In the genomic region with DNA sequence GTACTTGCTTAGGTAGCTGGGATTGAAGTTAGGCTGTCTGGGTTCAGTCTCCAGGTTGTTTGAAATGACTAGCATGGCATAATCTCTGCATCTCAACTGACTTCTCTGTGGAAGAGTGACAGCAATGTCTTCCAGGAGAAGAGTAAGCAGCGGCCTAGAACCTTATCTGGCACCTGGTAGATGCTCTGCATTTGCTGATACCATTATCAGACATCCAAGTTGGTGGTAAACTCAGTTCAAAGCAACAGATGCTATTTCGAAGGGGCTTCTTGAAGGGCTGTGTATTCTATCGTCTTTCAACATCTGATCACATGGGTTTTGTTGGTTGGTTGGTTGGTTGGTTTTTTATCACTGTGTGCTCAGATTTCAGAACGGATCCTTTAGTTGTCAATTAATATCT, we compare ENCODE assay signal across 21 mouse cellular contexts.
"Had no signal": no experiment of that assay in that cellular context is flagged by ENCODE, and none has a peak within 500 bp of the region (broad histone marks: within the 10 kb centered on the region; RNA-seq: fewer than 3 reads in every experiment).

No protein-coding gene starts in this region.

- H3K27ac ChIP-seq: layer of hippocampus, adult 2 months; left cerebral cortex, adult 2 months; liver, embryonic 15.5 days; macrophage; midbrain, embryonic 12.5 days; neural tube, embryonic 13.5 days had no signal

- H3K36me3 ChIP-seq: liver, embryonic 15.5 days; midbrain, embryonic 12.5 days; neural tube, embryonic 13.5 days had no signal

- ATAC-seq: inflammation-experienced regulatory T-cells, adult 6 months; intestine, embryonic 16.5 days; midbrain, embryonic 16.5 days had no signal

- H3K9me3 ChIP-seq: liver, embryonic 15.5 days; midbrain, embryonic 12.5 days; neural tube, embryonic 13.5 days had no signal

- H3K4me2 ChIP-seq: liver, embryonic 15.5 days; midbrain, embryonic 12.5 days; neural tube, embryonic 13.5 days had no signal

- H3K27me3 ChIP-seq: liver, embryonic 15.5 days; megakaryocyte, embryonic 14.5 days; midbrain, embryonic 12.5 days; neural tube, embryonic 13.5 days had no signal

- H3K4me1 ChIP-seq: liver, embryonic 15.5 days; megakaryocyte, embryonic 14.5 days; midbrain, embryonic 12.5 days; neural tube, embryonic 13.5 days had no signal

- H3K9ac ChIP-seq: liver, embryonic 15.5 days; midbrain, embryonic 12.5 days; neural tube, embryonic 13.5 days had no signal

- H3K4me3 ChIP-seq: layer of hippocampus, adult 2 months; left cerebral cortex, adult 2 months; liver, embryonic 15.5 days; megakaryocyte, embryonic 14.5 days; midbrain, embryonic 12.5 days; myocyte; neural tube, embryonic 13.5 days had no signal

- DNase-seq: kidney, adult 18-20 months; kidney, adult 9 months; kidney, postnatal 14 days; kidney, postnatal 4 days; layer of hippocampus, adult 9-11 months; lung, adult 2 months; lung, postnatal 14 days; retina, postnatal 1 day; thymus, adult 18-20 months; thymus, postnatal 4 days had no signal
